In the genomic region with DNA sequence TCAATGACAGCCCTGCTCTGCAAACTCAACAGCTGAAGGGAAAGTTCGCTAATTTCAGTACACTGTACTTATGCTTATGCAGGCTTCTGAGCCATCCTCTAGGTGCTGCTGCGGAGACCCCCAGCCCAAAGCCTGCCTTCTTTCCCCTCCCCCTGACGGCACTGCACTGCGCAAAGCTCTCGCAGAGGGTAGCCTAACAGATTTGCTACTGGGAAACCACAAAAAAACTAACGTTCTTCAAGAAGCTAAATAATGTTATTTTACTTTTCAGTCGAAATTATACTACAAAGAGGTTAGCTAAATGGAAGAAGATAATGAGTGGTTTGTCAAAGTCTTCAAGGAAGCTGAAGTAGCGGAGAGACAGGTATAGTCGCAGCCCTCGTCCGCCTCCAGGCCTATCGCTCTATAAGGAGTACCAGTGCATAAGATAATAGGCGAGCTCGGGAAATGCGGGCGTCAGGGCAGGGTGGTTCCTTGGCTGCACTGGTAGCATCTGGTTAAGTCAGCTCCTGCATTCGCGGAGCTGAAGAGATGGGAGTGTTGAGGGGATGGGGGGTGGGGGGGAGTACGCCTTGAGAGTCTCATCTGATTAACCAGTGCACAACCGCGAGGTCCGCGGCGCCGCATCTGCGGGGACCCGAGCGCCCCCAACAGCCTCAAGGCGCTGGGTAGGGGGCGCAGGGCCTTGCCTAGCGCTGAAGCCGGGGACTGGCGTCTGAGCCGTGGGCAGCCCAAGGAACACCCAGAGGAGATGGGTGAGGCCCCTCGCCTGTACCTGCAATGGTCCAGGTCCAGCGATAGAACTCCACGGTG, we compare ENCODE assay signal across 8 mouse cellular contexts. TPM values are rescaled to one million over a fixed set of nuclear protein-coding genes. Genes with fewer than 3 reads are reported as not detected.
A peak's percentile ranks its signal among the peaks of the same experiment; 100 is the strongest.
DNase-seq lines count a peak whose midpoint lies in the region; ATAC-seq and TF ChIP-seq lines count a peak whose summit lies in the region.

No protein-coding gene starts in this region.

- peaks cover 16% of the 10 kb centered on the region for H3K4me1 ChIP-seq in kidney, embryonic 16.5 days (ENCODE audit: insufficient read depth, low read length)
- no peaks in the 10 kb centered on the region; a peak in 1 of 4 replicates for H3K4me1 ChIP-seq in ES-E14 (ENCODE audit: control insufficient read depth in 2 of 2, insufficient read depth in 2 of 2, low read length in 2 of 2, poor library complexity in 1 of 2)
- H3K4me1 ChIP-seq in cortical plate, adult 2 months (ENCODE audit: control insufficient read depth, insufficient read depth, low read length), result peaks cover 6% of the 10 kb centered on the region; the same call in 1 of the 2 replicates
- H3K4me1 ChIP-seq in heart, postnatal 0 days (ENCODE audit: control insufficient read depth, insufficient read depth), result peaks cover 9% of the 10 kb centered on the region; the same call in 1 of the 2 replicates
- peaks cover 21% of the 10 kb centered on the region; the same call in 1 of the 2 replicates for H3K4me1 ChIP-seq in limb, embryonic 15.5 days
- peaks cover 12% of the 10 kb centered on the region for H3K4me1 ChIP-seq in olfactory bulb, adult 2 months (ENCODE audit: control insufficient read depth, insufficient read depth, low read length)

- no peak for DNase-seq in kidney, postnatal 14 days
- DNase-seq in ES-E14 (ENCODE audit: low read depth, low spot score), result peak; percentile 11
- DNase-seq in heart, postnatal 0 days (ENCODE audit: low spot score), result no peak
- no peak for DNase-seq in ovary, adult 18-20 months (ENCODE audit: low spot score)

- in situ Hi-C loops in ES-E14 (cut with MboI; ENCODE audit: low sequenced_read_pairs in 2 of 2, unreplicated experiment in 2 of 2), result no loop called here

- peak overlapping the region; percentile 70 for H3K4me3 ChIP-seq in kidney, embryonic 16.5 days (ENCODE audit: low read length)
- H3K4me3 ChIP-seq in ES-E14 (ENCODE audit: insufficient read depth in 1 of 2, low read depth in 1 of 2, low read length in 2 of 2, poor library complexity in 1 of 2, severe bottlenecking in 1 of 2), result peak overlapping the region; percentile 61 to 76
- H3K4me3 ChIP-seq in cortical plate, adult 2 months (ENCODE audit: insufficient read depth, low read length), result peak overlapping the region; percentile 85
- peak overlapping the region; percentile 54 for H3K4me3 ChIP-seq in heart, postnatal 0 days (ENCODE audit: low read depth, low read length)
- peak overlapping the region; percentile 59 for H3K4me3 ChIP-seq in limb, embryonic 15.5 days
- H3K4me3 ChIP-seq in olfactory bulb, adult 2 months (ENCODE audit: insufficient read depth, low read depth, low read length), result peak overlapping the region; percentile 68

- no peak for TF ChIP-seq POLR2A in cortical plate, adult 2 months (IDR thresholded peaks at IDR 0.05; ENCODE audit: extremely low read depth, insufficient read depth, low read length)
- TF ChIP-seq POLR2A in olfactory bulb, adult 2 months (IDR thresholded peaks at IDR 0.05; ENCODE audit: insufficient read depth, low read depth, low read length), result no peak

- H3K9ac ChIP-seq in kidney, embryonic 16.5 days (replicated peaks; ENCODE audit: low read length), result peak overlapping the region; percentile 69
- H3K9ac ChIP-seq in ES-E14 (ENCODE audit: insufficient read depth, low read depth, low read length, poor library complexity, severe bottlenecking), result peak overlapping the region; percentile 72
- no peak overlapping the region for H3K9ac ChIP-seq in heart, postnatal 0 days (replicated peaks; ENCODE audit: low read depth, low read length)
- H3K9ac ChIP-seq in limb, embryonic 15.5 days, result peak overlapping the region; percentile 43

- H3K27me3 ChIP-seq in kidney, embryonic 16.5 days (ENCODE audit: insufficient read depth, low read length), result peaks cover 14% of the 10 kb centered on the region
- peaks cover 41% of the 10 kb centered on the region for H3K27me3 ChIP-seq in heart, postnatal 0 days (ENCODE audit: control insufficient read depth, insufficient read depth, low read length)
- peaks cover 15% of the 10 kb centered on the region; the same call in 1 of the 2 replicates for H3K27me3 ChIP-seq in limb, embryonic 15.5 days

- peak overlapping the region; percentile 100 for H3K4me2 ChIP-seq in kidney, embryonic 16.5 days (replicated peaks; ENCODE audit: low read depth, low read length)
- peak overlapping the region; percentile 70 for H3K4me2 ChIP-seq in heart, postnatal 0 days (ENCODE audit: low read depth, low read length)
- H3K4me2 ChIP-seq in limb, embryonic 15.5 days, result peak overlapping the region; percentile 97

- under 1% methylated on average over 37 of the region's 37 CpGs for WGBS in kidney, embryonic 16.5 days
- WGBS in heart, postnatal 0 days, result 1% methylated on average over 37 of the region's 37 CpGs
- under 1% methylated on average over 37 of the region's 37 CpGs for WGBS in limb, embryonic 15.5 days
- under 1% methylated on average over 37 of the region's 37 CpGs for WGBS in olfactory bulb, adult 2 months

- peak; percentile 84 for ATAC-seq in kidney, embryonic 16.5 days (ENCODE audit: low FRiP score, low TSS enrichment)
- peak; percentile 41; the same call in 1 of the 2 replicates for ATAC-seq in heart, postnatal 0 days (ENCODE audit: insufficient read depth, low read depth)
- peak; percentile 72; the same call in 1 of the 2 replicates for ATAC-seq in limb, embryonic 15.5 days (ENCODE audit: insufficient number of reproducible peaks, low FRiP score, low TSS enrichment, low read depth)

- H3K36me3 ChIP-seq in kidney, embryonic 16.5 days (ENCODE audit: insufficient read depth, low read length), result no peaks in the 10 kb centered on the region
- H3K36me3 ChIP-seq in ES-E14 (ENCODE audit: control insufficient read depth, insufficient read depth, low read length, poor library complexity, severe bottlenecking), result no peaks in the 10 kb centered on the region
- H3K36me3 ChIP-seq in heart, postnatal 0 days (replicated peaks; ENCODE audit: control insufficient read depth, insufficient read depth, low read length), result no peaks in the 10 kb centered on the region
- no peaks in the 10 kb centered on the region for H3K36me3 ChIP-seq in limb, embryonic 15.5 days

- H3K27ac ChIP-seq in kidney, embryonic 16.5 days (ENCODE audit: low read length), result no peak overlapping the region
- H3K27ac ChIP-seq in ES-E14 (ENCODE audit: insufficient read depth, low read depth, low read length, poor library complexity, severe bottlenecking), result no peak overlapping the region
- H3K27ac ChIP-seq in cortical plate, adult 2 months (ENCODE audit: insufficient read depth, low read length), result peak overlapping the region; percentile 84
- no peak overlapping the region for H3K27ac ChIP-seq in heart, postnatal 0 days (ENCODE audit: low read depth)
- H3K27ac ChIP-seq in limb, embryonic 15.5 days, result peak overlapping the region; percentile 59
- H3K27ac ChIP-seq in olfactory bulb, adult 2 months (ENCODE audit: insufficient read depth, low read depth, low read length), result peak overlapping the region; percentile 82

- no peak for TF ChIP-seq CTCF in cortical plate, adult 2 months (IDR thresholded peaks at IDR 0.05; ENCODE audit: extremely low read depth, insufficient read depth, low read length)
- no peak for TF ChIP-seq CTCF in heart, postnatal 0 days (IDR thresholded peaks at IDR 0.05; ENCODE audit: low read depth)
- no peak for TF ChIP-seq CTCF in olfactory bulb, adult 2 months (IDR thresholded peaks at IDR 0.05; ENCODE audit: insufficient read depth, low read depth, low read length)

- no peak for TF ChIP-seq EP300 in heart, postnatal 0 days (IDR thresholded peaks at IDR 0.05; ENCODE audit: low read depth)

- no peaks in the 10 kb centered on the region for H3K9me3 ChIP-seq in kidney, embryonic 16.5 days (ENCODE audit: low read length)
- H3K9me3 ChIP-seq in ES-E14 (ENCODE audit: control insufficient read depth, insufficient read depth, low read depth, low read length), result no peaks in the 10 kb centered on the region
- H3K9me3 ChIP-seq in heart, postnatal 0 days (replicated peaks; ENCODE audit: control insufficient read depth, low read length), result no peaks in the 10 kb centered on the region
- no peaks in the 10 kb centered on the region for H3K9me3 ChIP-seq in limb, embryonic 15.5 days

TF ChIP-seq in ES-E14, 5 proteins besides CTCF, POLR2A, EP300 and RAD21:
- TF ChIP-seq ZC3H11A (IDR thresholded peaks at IDR 0.05; ENCODE audit: borderline replicate concordance, low read depth, low read length) (no peak), CHD2 (IDR thresholded peaks at IDR 0.05; ENCODE audit: low read depth, low read length) (no peak)

RNA-seq across cellular contexts. Expression of gene Elovl4, which starts 0.7 kb away (rescaled TPM):
- 6.0 and 8.5 TPM in 2 replicates for polyA plus RNA-seq in kidney, embryonic 16.5 days (2015; fragmentation: Nextera tagmentation; extraction: Ambion mirVana)
- 14.9 and 15.8 TPM in 2 replicates for total RNA-seq in ES-E14 (2012; rRNA removed)
- 32.0 and 34.6 TPM in 2 replicates for polyA plus RNA-seq in cortical plate, adult 2 months (2012; rRNA removed)
- total RNA-seq in heart, postnatal 0 days (2014; rRNA removed; ENCODE audit: low replicate concordance), result 0.65 TPM in 1 of 2 replicates, not detected in the other
- polyA plus RNA-seq in heart, postnatal 0 days (2015; fragmentation: Nextera tagmentation; extraction: Ambion mirVana), result 0.41 and 0.45 TPM in 2 replicates
- 153 and 168 TPM in 2 replicates for polyA plus RNA-seq in limb, embryonic 15.5 days (2015; fragmentation: Nextera tagmentation; extraction: Ambion mirVana)
- polyA plus RNA-seq in olfactory bulb, adult 2 months (2012; ENCODE audit: insufficient read depth, insufficient read length, low replicate concordance, missing spikeins), result not detected in 2 replicates

RNA-seq across cellular contexts. Expression of gene Ttk, which starts 29.1 kb away (rescaled TPM):
- polyA plus RNA-seq in kidney, embryonic 16.5 days (2015; fragmentation: Nextera tagmentation; extraction: Ambion mirVana), result 36.5 and 36.9 TPM in 2 replicates
- 31.3 and 39.8 TPM in 2 replicates for total RNA-seq in ES-E14 (2012; rRNA removed)
- polyA plus RNA-seq in cortical plate, adult 2 months (2012; rRNA removed), result 0.34 and 0.35 TPM in 2 replicates
- total RNA-seq in heart, postnatal 0 days (2014; rRNA removed; ENCODE audit: low replicate concordance), result 3.5 and 6.5 TPM in 2 replicates
- 4.5 and 4.8 TPM in 2 replicates for polyA plus RNA-seq in heart, postnatal 0 days (2015; fragmentation: Nextera tagmentation; extraction: Ambion mirVana)
- 26.1 and 26.3 TPM in 2 replicates for polyA plus RNA-seq in limb, embryonic 15.5 days (2015; fragmentation: Nextera tagmentation; extraction: Ambion mirVana)
- polyA plus RNA-seq in olfactory bulb, adult 2 months (2012; ENCODE audit: insufficient read depth, insufficient read length, low replicate concordance, missing spikeins), result not detected in 2 replicates

Comparison
In these comparisons a context has a peak if more than half of its experiments do, and no peak if none do; other contexts are left out.
1. H3K27ac ChIP-seq: peak in cortical plate, adult 2 months (single experiment), limb, embryonic 15.5 days (single experiment) and olfactory bulb, adult 2 months (single experiment); none in kidney, embryonic 16.5 days (single experiment), ES-E14 (single experiment) and heart, postnatal 0 days (single experiment).
2. Peak in every context shown above with its lines, with median percentiles within 50 percentile points of each other: ATAC-seq, H3K4me2 ChIP-seq and H3K4me3 ChIP-seq.